Mouse (Mus musculus) spleen, adult 2 months (tissue): Measurements from ENCODE around the gene Tor4a.

ENCODE experiments used
- CTCF ChIP-seq: fragments of 200-500 bp; IDR thresholded peaks from 2 replicates; pipeline ENCODE4 v1.5.1; 2011; ENCODE audit warnings: mild to moderate bottlenecking, inconsistent platforms; ENCODE audit not compliant: insufficient read depth, insufficient read length, insufficient replicate concordance; ENCODE audit errors: extremely low read depth
- POLR2A ChIP-seq: fragments of 200-500 bp; IDR thresholded peaks from 2 replicates; pipeline ENCODE4 v1.6.1; 2011; ENCODE audit warnings: low read depth, low read length, inconsistent platforms

GRCm38 (mm10) chr2:25169778-25170177 lies 26.9 kb downstream of the Tor4a start:
- no peak for TF ChIP-seq POLR2A
- TF ChIP-seq CTCF, result no peak
